Mouse (Mus musculus): ENCODE results near the gene Sipa1l1. TPM values are rescaled to one million over a fixed set of nuclear protein-coding genes. Genes with fewer than 3 reads are reported as not detected.

Sipa1l1 gene
- polyA plus RNA-seq, 1 experiment from 2014 or later: 4.3 TPM

GRCm38 (mm10) chr12:82412291-82413032 is 243.3 kb downstream of the Sipa1l1 start:
- Histone ChIP-seq H3K27ac (no peak overlapping the region), H3K4me3 (replicated peaks) (no peak overlapping the region), H3K27me3 (no peaks in the 10 kb centered on the region), H3K9me3 (replicated peaks) (no peaks in the 10 kb centered on the region), H3K9ac (no peak overlapping the region), H3K4me2 (no peak overlapping the region), H3K4me1 (replicated peaks) (0 out of 2 replicates have a peak, but pooled peaks cover 4% of the 10 kb centered on the region), H3K36me3 (peaks cover 8% of the 10 kb centered on the region; the same call in 1 of the 2 replicates)
- WGBS (ENCODE audit: insufficient replicate concordance): 58% methylated on average over 3 of the region's 3 CpGs
- ATAC-seq (ENCODE audit: low read depth) (no peak), DNase-seq (no peak)

- Histone ChIP-seq H3K4me1 (replicated peaks) (0 out of 2 replicates have a peak, but pooled peaks cover 4% of the 10 kb centered on the region), H3K9me3 (replicated peaks) (no peaks in the 10 kb centered on the region), H3K27ac (no peak overlapping the region), H3K36me3 (peaks cover 8% of the 10 kb centered on the region; the same call in 1 of the 2 replicates), H3K9ac (no peak overlapping the region), H3K27me3 (no peaks in the 10 kb centered on the region), H3K4me2 (no peak overlapping the region), H3K4me3 (replicated peaks) (no peak overlapping the region)
- DNase-seq: no peak
- ATAC-seq (ENCODE audit: low read depth): no peak
- WGBS (ENCODE audit: insufficient replicate concordance): 54% methylated on average over 4 of the region's 4 CpGs
These were observed 246.7 kb downstream of the Sipa1l1 start for GRCm38 (mm10) chr12:82415690-82416364.

GRCm38 (mm10) chr12:82419027-82419426 is 249.9 kb downstream of the Sipa1l1 start:
- no peak for DNase-seq
- peaks cover 16% of the 10 kb centered on the region for H3K36me3 ChIP-seq

GRCm38 (mm10) chr12:82424783-82425182 is 255.7 kb downstream of the Sipa1l1 start:
- WGBS (ENCODE audit: insufficient replicate concordance): 83% methylated on average over 15 of the region's 15 CpGs
- DNase-seq (no peak), ATAC-seq (ENCODE audit: low read depth) (no peak)
- H3K4me1 ChIP-seq (replicated peaks): no peaks in the 10 kb centered on the region
- H3K27ac ChIP-seq: no peak overlapping the region
- no peaks in the 10 kb centered on the region for H3K27me3 ChIP-seq
- H3K9ac ChIP-seq: no peak overlapping the region
- H3K9me3 ChIP-seq (replicated peaks): no peaks in the 10 kb centered on the region
- H3K36me3 ChIP-seq: peaks cover 21% of the 10 kb centered on the region
- no peak overlapping the region for H3K4me3 ChIP-seq (replicated peaks)
- no peak overlapping the region for H3K4me2 ChIP-seq

More at GRCm38 (mm10) chr12:82419027-82419426, 249.9 kb downstream of the Sipa1l1 start:
- no peak overlapping the region for H3K4me3 ChIP-seq (replicated peaks)
- H3K27ac ChIP-seq: no peak overlapping the region
- H3K27me3 ChIP-seq: no peaks in the 10 kb centered on the region
- H3K4me1 ChIP-seq (replicated peaks): no peaks in the 10 kb centered on the region
- no peak for ATAC-seq (ENCODE audit: low read depth)
- no peak overlapping the region for H3K4me2 ChIP-seq
- H3K9me3 ChIP-seq (replicated peaks): no peaks in the 10 kb centered on the region
- WGBS (ENCODE audit: insufficient replicate concordance): 74% methylated on average over 8 of the region's 8 CpGs
- no peak overlapping the region for H3K9ac ChIP-seq

GRCm38 (mm10) chr12:82425853-82426252 is 256.7 kb downstream of the Sipa1l1 start:
- DNase-seq (no peak), ATAC-seq (ENCODE audit: low read depth) (no peak)
- Histone ChIP-seq H3K4me1 (replicated peaks) (no peaks in the 10 kb centered on the region), H3K27me3 (no peaks in the 10 kb centered on the region), H3K9ac (no peak overlapping the region), H3K9me3 (replicated peaks) (no peaks in the 10 kb centered on the region), H3K36me3 (peaks cover 21% of the 10 kb centered on the region), H3K27ac (no peak overlapping the region), H3K4me2 (no peak overlapping the region), H3K4me3 (replicated peaks) (no peak overlapping the region)
- 69% methylated on average over 11 of the region's 11 CpGs for WGBS (ENCODE audit: insufficient replicate concordance)

- no peak overlapping the region for H3K9ac ChIP-seq
- no peak overlapping the region for H3K4me3 ChIP-seq (replicated peaks)
- H3K4me2 ChIP-seq: no peak overlapping the region
- no peaks in the 10 kb centered on the region for H3K27me3 ChIP-seq
- H3K27ac ChIP-seq: no peak overlapping the region
- DNase-seq (no peak), ATAC-seq (ENCODE audit: low read depth) (no peak)
- peaks cover 21% of the 10 kb centered on the region for H3K36me3 ChIP-seq
- WGBS (ENCODE audit: insufficient replicate concordance): 67% methylated on average over 2 of the region's 2 CpGs
- H3K9me3 ChIP-seq (replicated peaks): no peaks in the 10 kb centered on the region
- no peaks in the 10 kb centered on the region for H3K4me1 ChIP-seq (replicated peaks)
These were observed 258.3 kb downstream of the Sipa1l1 start for GRCm38 (mm10) chr12:82427416-82427815.

- 67% methylated on average over 9 of the region's 9 CpGs for WGBS (ENCODE audit: insufficient replicate concordance)
- H3K9me3 ChIP-seq (replicated peaks): no peaks in the 10 kb centered on the region
- no peaks in the 10 kb centered on the region for H3K27me3 ChIP-seq
- H3K27ac ChIP-seq: no peak overlapping the region
- H3K36me3 ChIP-seq: peaks cover 19% of the 10 kb centered on the region
- no peak overlapping the region for H3K4me2 ChIP-seq
- H3K4me3 ChIP-seq (replicated peaks): no peak overlapping the region
- no peaks in the 10 kb centered on the region for H3K4me1 ChIP-seq (replicated peaks)
- no peak for DNase-seq
- ATAC-seq (ENCODE audit: low read depth): no peak
- H3K9ac ChIP-seq: no peak overlapping the region
These were observed 259.3 kb downstream of the Sipa1l1 start for GRCm38 (mm10) chr12:82428466-82428865.

- Histone ChIP-seq H3K36me3 (peaks cover 26% of the 10 kb centered on the region; the same call in 1 of the 2 replicates), H3K4me2 (no peak overlapping the region), H3K9me3 (replicated peaks) (no peaks in the 10 kb centered on the region), H3K4me1 (replicated peaks) (no peaks in the 10 kb centered on the region), H3K27me3 (no peaks in the 10 kb centered on the region), H3K27ac (no peak overlapping the region), H3K4me3 (replicated peaks) (no peak overlapping the region), H3K9ac (no peak overlapping the region)
- WGBS (ENCODE audit: insufficient replicate concordance): 61% methylated on average over 4 of the region's 4 CpGs
- no peak for ATAC-seq (ENCODE audit: low read depth)
- no peak for DNase-seq
These were observed 264.2 kb downstream of the Sipa1l1 start for GRCm38 (mm10) chr12:82433311-82433710.

- DNase-seq (no peak), ATAC-seq (ENCODE audit: low read depth) (no peak)
- Histone ChIP-seq H3K4me1 (replicated peaks) (no peaks in the 10 kb centered on the region), H3K9me3 (replicated peaks) (no peaks in the 10 kb centered on the region), H3K27me3 (no peaks in the 10 kb centered on the region), H3K9ac (no peak overlapping the region), H3K27ac (no peak overlapping the region), H3K4me3 (replicated peaks) (no peak overlapping the region), H3K36me3 (peaks cover 31% of the 10 kb centered on the region; the same call in 1 of the 2 replicates), H3K4me2 (no peak overlapping the region)
- WGBS (ENCODE audit: insufficient replicate concordance): 81% methylated on average over 9 of the region's 9 CpGs
These were observed 265.5 kb downstream of the Sipa1l1 start for GRCm38 (mm10) chr12:82434591-82434990.

GRCm38 (mm10) chr12:82441479-82441878 is 272.4 kb downstream of the Sipa1l1 start:
- H3K4me1 ChIP-seq (replicated peaks): no peaks in the 10 kb centered on the region
- ATAC-seq (ENCODE audit: low read depth): no peak
- no peak for DNase-seq
- H3K9ac ChIP-seq: no peak overlapping the region
- no peak overlapping the region for H3K27ac ChIP-seq
- no peak overlapping the region for H3K4me2 ChIP-seq
- no peak overlapping the region for H3K4me3 ChIP-seq (replicated peaks)
- WGBS (ENCODE audit: insufficient replicate concordance): 73% methylated on average over 3 of the region's 3 CpGs
- no peaks in the 10 kb centered on the region for H3K9me3 ChIP-seq (replicated peaks)
- H3K27me3 ChIP-seq: no peaks in the 10 kb centered on the region
- peaks cover 21% of the 10 kb centered on the region for H3K36me3 ChIP-seq

GRCm38 (mm10) chr12:82446609-82447024 is 277.5 kb downstream of the Sipa1l1 start:
- DNase-seq (no peak), ATAC-seq (ENCODE audit: low read depth) (no peak)
- H3K9me3 ChIP-seq (replicated peaks): no peaks in the 10 kb centered on the region
- H3K9ac ChIP-seq: no peak overlapping the region
- no peak overlapping the region for H3K4me2 ChIP-seq
- H3K4me1 ChIP-seq (replicated peaks): no peaks in the 10 kb centered on the region; the same call in 1 of the 2 replicates
- no peak overlapping the region for H3K4me3 ChIP-seq (replicated peaks)
- WGBS (ENCODE audit: insufficient replicate concordance): 72% methylated on average over 8 of the region's 8 CpGs
- H3K36me3 ChIP-seq: peaks cover 14% of the 10 kb centered on the region; the same call in 1 of the 2 replicates
- H3K27me3 ChIP-seq: no peaks in the 10 kb centered on the region
- H3K27ac ChIP-seq: no peak overlapping the region

Measured in liver, embryonic 13.5 days (tissue).